Mouse (Mus musculus) A20 (cell line): ENCODE measurements at regions not wholly inside any gene's neighbourhood (a gene's known extent, or its start where the extent isn't known, plus 50 kb on each side); places are given as distances from the start of the nearest gene placed in this dataset.

Experiments
- DNase-seq: peaks from one replicate; pipeline ENCODE4 v3.0.0-alpha.2; 2011; ENCODE audit warnings: low read depth, low spot score

DNA sequence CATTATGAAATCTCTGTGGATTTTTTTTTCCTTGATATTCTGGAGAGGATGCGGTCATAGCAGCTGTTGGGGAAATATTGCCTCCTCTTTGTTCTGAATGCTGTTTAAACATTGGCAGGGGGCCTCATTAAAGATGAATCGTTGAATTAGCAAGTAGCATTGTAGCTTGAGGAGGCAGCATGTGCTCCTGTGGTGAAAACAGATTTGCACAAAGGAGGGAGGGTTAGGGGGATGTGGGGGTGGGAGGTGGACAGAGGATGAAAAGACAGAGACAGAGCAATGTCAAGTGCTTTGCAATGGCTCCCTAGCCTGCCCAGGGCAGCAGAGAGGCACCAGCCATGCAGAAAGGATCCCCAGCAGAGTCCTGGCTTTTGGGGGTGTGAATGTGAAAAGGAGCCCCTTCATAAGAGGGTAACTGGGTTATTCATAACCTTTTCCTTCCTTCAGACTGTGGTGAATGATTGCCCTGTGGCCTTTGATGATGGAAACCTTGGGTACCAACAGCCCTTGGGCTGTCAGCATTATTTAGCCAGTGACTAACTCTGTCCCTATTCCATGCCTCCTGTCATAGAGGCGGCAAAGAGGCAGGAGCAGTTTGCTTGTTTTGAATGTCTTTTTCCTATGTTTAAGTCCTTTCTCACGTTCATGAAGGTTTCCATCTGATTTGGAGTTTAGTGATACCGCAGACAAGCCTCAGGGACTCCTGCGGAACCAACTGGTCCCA lies 1541.6 kb upstream of the Gulo start:
- DNase-seq: no peak

GRCm38 (mm10) chr14:67548750-67549149 lies 1539.7 kb upstream of the Gulo start:
- DNase-seq: peak; percentile 22

GRCm38 (mm10) chr14:67545036-67545435 lies 1536.0 kb upstream of the Gulo start:
- DNase-seq: peak; percentile 12

GRCm38 (mm10) chr14:67541271-67541711 lies 1532.3 kb upstream of the Gulo start:
- DNase-seq: no peak

- no peak for DNase-seq
Observed at GRCm38 (mm10) chr14:67538696-67539095, 1529.7 kb upstream of the Gulo start.

GRCm38 (mm10) chr14:67536787-67537659 lies 1528.0 kb upstream of the Gulo start:
- DNase-seq: no peak

- no peak for DNase-seq
Observed at GRCm38 (mm10) chr14:67506729-67507395, 1497.9 kb upstream of the Gulo start.

DNA sequence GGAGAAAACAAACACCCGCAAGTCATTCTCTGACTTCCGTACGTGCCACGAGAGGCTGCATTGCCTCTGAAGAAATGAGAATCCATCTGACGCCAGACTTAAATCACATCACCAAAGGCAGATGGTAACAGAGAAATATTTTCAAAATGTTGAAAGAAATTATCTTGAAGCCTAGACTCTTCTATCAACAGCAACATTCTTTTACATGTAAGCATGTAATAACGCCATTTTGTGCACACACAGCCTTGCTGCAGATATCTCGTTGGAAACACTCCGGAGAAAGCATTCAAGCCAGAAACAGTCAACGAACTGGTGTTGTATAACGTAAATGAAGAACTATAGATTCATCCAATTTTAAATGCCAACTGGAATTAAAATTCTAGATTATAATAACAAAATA lies 1483.1 kb upstream of the Gulo start:
- DNase-seq: no peak

- no peak for DNase-seq
Observed at GRCm38 (mm10) chr14:67486676-67487075, 1477.7 kb upstream of the Gulo start.

DNA sequence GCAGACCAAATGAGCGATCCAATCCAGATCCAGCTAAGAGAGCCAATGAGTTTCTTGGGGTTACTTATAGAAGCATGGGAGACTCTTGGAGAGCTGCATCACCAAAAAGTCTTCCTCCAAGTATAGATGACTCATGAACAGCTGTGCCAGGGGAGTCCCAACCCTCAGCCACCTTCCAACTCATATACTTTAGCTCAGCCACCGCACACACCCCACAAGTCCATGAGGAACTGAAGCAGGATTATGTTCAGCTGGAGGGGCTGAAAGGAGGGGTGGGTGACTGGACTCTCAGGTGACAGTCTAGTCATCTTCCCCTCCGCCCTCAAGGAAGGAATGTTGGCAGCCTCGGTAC lies 1476.4 kb upstream of the Gulo start:
- no peak for DNase-seq

GRCm38 (mm10) chr14:67484533-67485448 lies 1475.8 kb upstream of the Gulo start:
- no peak for DNase-seq
